Mouse (Mus musculus): ENCODE measurements around the gene Ddr1.

Gene Ddr1

GRCm38 (mm10) chr17:35720340-35720727 is 15.9 kb upstream of the Ddr1 start:
- peak; percentile 66 for DNase-seq (ENCODE audit: low spot score)

GRCm38 (mm10) chr17:35719616-35720339 is 15.4 kb upstream of the Ddr1 start:
- DNase-seq (ENCODE audit: low spot score), result no peak

GRCm38 (mm10) chr17:35717080-35717479 is 12.7 kb upstream of the Ddr1 start:
- no peak for DNase-seq (ENCODE audit: low spot score)

- DNase-seq (ENCODE audit: low spot score), result no peak
These were observed 11.7 kb upstream of the Ddr1 start for GRCm38 (mm10) chr17:35716114-35716513.

- DNase-seq (ENCODE audit: low spot score), result no peak
These were observed 6.4 kb upstream of the Ddr1 start for GRCm38 (mm10) chr17:35710705-35711347.

- DNase-seq (ENCODE audit: low spot score), result no peak
These were observed 4.2 kb upstream of the Ddr1 start for GRCm38 (mm10) chr17:35708611-35709010.

GRCm38 (mm10) chr17:35707929-35708328 is 3.5 kb upstream of the Ddr1 start:
- DNase-seq (ENCODE audit: low spot score), result no peak

- peak; percentile 80 for DNase-seq (ENCODE audit: low spot score)
These were observed 1.4 kb upstream of the Ddr1 start for GRCm38 (mm10) chr17:35705836-35706235.

- DNase-seq (ENCODE audit: low spot score), result no peak
These were observed 610 bp downstream of the Ddr1 start for GRCm38 (mm10) chr17:35703751-35704271.

- no peak for DNase-seq (ENCODE audit: low spot score)
These were observed 1.4 kb downstream of the Ddr1 start for GRCm38 (mm10) chr17:35703065-35703464.

GRCm38 (mm10) chr17:35702605-35703004 is 1.8 kb downstream of the Ddr1 start:
- no peak for DNase-seq (ENCODE audit: low spot score)

GRCm38 (mm10) chr17:35701978-35702461 is 2.4 kb downstream of the Ddr1 start:
- peak; percentile 68 for DNase-seq (ENCODE audit: low spot score)

GRCm38 (mm10) chr17:35701203-35701977 is 3.0 kb downstream of the Ddr1 start:
- DNase-seq (ENCODE audit: low spot score), result no peak

- peak; percentile 93 for DNase-seq (ENCODE audit: low spot score)
These were observed 4.0 kb downstream of the Ddr1 start for GRCm38 (mm10) chr17:35700371-35700961.

- peak; percentile 84 for DNase-seq (ENCODE audit: low spot score)
These were observed 4.5 kb downstream of the Ddr1 start for GRCm38 (mm10) chr17:35699919-35700318.

- DNase-seq (ENCODE audit: low spot score), result no peak
These were observed 5.9 kb downstream of the Ddr1 start for GRCm38 (mm10) chr17:35698501-35698883.

GRCm38 (mm10) chr17:35697759-35698500 is 6.5 kb downstream of the Ddr1 start:
- DNase-seq (ENCODE audit: low spot score), result peak; percentile 77

- DNase-seq (ENCODE audit: low spot score), result no peak
These were observed 7.0 kb downstream of the Ddr1 start for GRCm38 (mm10) chr17:35697429-35697758.

GRCm38 (mm10) chr17:35696691-35697090 is 7.7 kb downstream of the Ddr1 start:
- DNase-seq (ENCODE audit: low spot score), result no peak

- DNase-seq (ENCODE audit: low spot score), result peak; percentile 85
These were observed 9.1 kb downstream of the Ddr1 start for GRCm38 (mm10) chr17:35695289-35695688.

GRCm38 (mm10) chr17:35693906-35694305 is 10.5 kb downstream of the Ddr1 start:
- no peak for DNase-seq (ENCODE audit: low spot score)

- no peak for DNase-seq (ENCODE audit: low spot score)
These were observed 12.1 kb downstream of the Ddr1 start for GRCm38 (mm10) chr17:35692368-35692767.

All from testis, postnatal 10 days (tissue).